Mouse (Mus musculus) lung, postnatal 0 days (tissue): ENCODE measurements around the gene Lgr4.

ENCODE experiments used
- CTCF ChIP-seq: IDR thresholded peaks from 2 replicates; pipeline ENCODE4 v1.5.1; 2016; ENCODE audit warnings: antibody characterized with exemption, mild to moderate bottlenecking
- EP300 ChIP-seq: IDR thresholded peaks from 2 replicates; pipeline ENCODE4 v1.6.1; 2016; ENCODE audit warnings: antibody characterized with exemption, mild to moderate bottlenecking, control low read depth

- TF ChIP-seq CTCF (no peak), EP300 (no peak)
Measured at GRCm38 (mm10) chr2:110020430-110020829, 103.0 kb downstream of the Lgr4 start.
